Mouse (Mus musculus) erythroblast, embryonic 14.5 days (primary cell): ENCODE data around the gene Grhl1. TPM values are rescaled to one million over a fixed set of nuclear protein-coding genes. Genes with fewer than 3 reads are reported as not detected.
A peak's percentile ranks its signal among the peaks of the same experiment; 100 is the strongest.
"Not testable (repeated sequence)": the region's sequence is repeated elsewhere in the genome, so short reads cannot be mapped to it uniquely, and the experiment has no call there.

Source experiments
- H3K27me3 ChIP-seq: 2 replicates; pipeline ENCODE4 v1.6.1; 2012; ENCODE audit warnings: inconsistent platforms; ENCODE audit not compliant: control insufficient read depth
- H3K36me3 ChIP-seq: 2 replicates; pipeline ENCODE4 v1.6.1; 2012; ENCODE audit warnings: mild to moderate bottlenecking, inconsistent platforms; ENCODE audit not compliant: control insufficient read depth
- H3K4me1 ChIP-seq: 2 replicates; pipeline ENCODE4 v1.6.1; 2012; ENCODE audit warnings: inconsistent platforms; ENCODE audit not compliant: control insufficient read depth
- H3K4me3 ChIP-seq: replicated peaks from 2 replicates; pipeline ENCODE3; 2012; ENCODE audit warnings: moderate library complexity, mild to moderate bottlenecking, inconsistent platforms
- H3K9me3 ChIP-seq: 2 replicates; pipeline ENCODE4 v1.6.1; 2012; ENCODE audit warnings: low read length, inconsistent platforms, mixed read lengths; ENCODE audit not compliant: control insufficient read depth
- GATA1 ChIP-seq: IDR thresholded peaks from 2 replicates; pipeline ENCODE4 v1.6.1; 2012; ENCODE audit warnings: low read length, inconsistent platforms, mixed read lengths
- TAL1 ChIP-seq: IDR thresholded peaks from 3 replicates; pipeline ENCODE4 v1.6.1; 2012; ENCODE audit warnings: low read length, inconsistent platforms, mixed read lengths
- polyA plus RNA-seq: library from polyadenylated mRNA; stranded (reverse); fragments of >175 nt; gene quantifications from 2 replicates; pipeline ENCODE4 v1.2.3, GENCODE M21; 2012

Grhl1 gene
- 0.04 and 0.08 TPM in 2 replicates for polyA plus RNA-seq

DNA sequence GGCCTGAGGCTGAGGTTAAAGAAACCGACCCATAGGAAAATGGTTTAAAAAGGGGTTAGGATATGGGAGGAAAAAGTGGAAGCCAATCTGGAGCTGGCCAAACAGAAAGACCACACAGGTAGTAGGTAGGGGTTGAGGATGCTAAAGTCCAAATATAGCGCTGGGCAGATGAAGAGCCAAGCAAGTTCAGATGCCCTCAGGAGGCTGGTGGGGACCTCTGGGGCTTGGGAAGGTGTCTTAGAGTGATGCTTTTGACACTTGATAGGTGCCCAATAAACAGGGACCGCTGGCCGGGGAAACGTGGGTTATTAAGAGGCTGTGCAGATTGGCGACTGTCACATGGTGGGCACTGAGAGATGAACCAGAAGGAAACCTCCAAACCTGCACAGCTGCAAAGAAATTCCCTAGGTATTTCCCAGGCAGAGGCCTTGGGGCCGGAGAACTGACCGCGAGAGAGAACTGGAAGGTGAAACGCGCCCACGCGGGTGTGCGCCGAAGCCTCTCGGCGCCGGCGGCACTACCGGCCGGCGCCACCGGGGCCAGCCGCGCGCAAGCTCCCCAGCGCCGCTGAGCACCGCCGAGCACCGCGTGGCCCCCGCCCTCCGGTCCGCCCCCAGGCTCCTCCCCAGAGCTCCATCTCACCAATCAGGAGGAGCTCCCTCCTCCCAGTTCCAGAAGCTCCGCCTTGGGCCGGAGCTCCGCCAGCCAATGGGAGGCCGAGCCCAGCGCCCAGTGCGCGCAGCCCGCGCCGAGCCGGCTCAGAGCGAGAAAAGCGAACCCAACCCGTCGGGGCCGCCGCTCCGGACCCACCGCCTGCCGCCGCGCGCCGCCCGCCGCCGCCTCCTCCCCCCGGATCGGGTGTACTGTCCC lies at the start of gene Grhl1:
Grhl1 (plus strand) TSS at position 761 of the 870 bp plus-strand sequence.
- H3K27me3 ChIP-seq = peaks cover 47% of the 10 kb centered on the region
- H3K4me3 ChIP-seq = peak within 1 kb of the TSS; percentile 71
- no peak for TF ChIP-seq GATA1
- no peak for TF ChIP-seq TAL1
- peaks cover 23% of the 10 kb centered on the region for H3K4me1 ChIP-seq
- peaks cover 8% of the 10 kb centered on the region for H3K36me3 ChIP-seq
- no peaks in the 10 kb centered on the region for H3K9me3 ChIP-seq

DNA sequence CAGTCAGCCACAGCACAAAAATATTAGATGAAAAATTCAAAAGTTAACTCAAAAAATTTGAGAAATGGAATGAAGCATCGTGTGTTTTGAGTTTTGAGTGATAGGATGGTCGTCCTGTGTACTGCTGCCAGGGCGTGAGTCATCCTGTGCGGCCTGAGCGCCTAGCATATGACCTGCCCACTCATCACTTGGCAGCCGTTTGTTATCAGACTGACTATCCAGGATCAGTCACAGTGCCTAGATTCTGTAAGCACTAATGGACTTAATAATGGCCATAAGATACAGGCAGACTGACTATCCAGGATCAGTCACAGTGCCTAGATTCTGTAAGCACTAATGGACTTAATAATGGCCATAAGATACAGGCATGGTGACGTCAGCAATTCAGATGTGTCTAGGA lies 47.0 kb upstream of the Grhl1 start:
- H3K27me3 ChIP-seq, H3K9me3 ChIP-seq, H3K4me3 ChIP-seq, H3K4me1 ChIP-seq, H3K36me3 ChIP-seq: not testable (repeated sequence)

DNA sequence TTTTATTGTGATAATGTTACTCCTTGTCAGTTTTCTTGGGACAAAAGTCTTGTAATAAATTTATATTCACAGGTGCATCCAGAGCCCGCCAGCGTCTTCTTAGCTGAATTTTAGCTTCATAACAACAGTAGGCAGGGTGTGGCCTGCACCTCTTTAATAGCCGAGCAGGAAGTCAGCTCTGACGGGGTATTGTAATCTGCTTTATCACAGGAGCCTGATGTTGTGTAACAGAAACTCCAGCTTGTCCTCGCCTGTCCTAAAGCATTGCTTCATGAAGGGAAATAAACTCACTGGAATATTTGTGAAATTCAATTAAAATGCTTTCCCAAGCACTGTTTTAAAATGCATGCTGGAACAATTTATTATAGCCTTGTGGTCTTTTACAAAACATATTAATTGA lies 35.7 kb upstream of the Grhl1 start:
- H3K4me1 ChIP-seq = peaks cover 7% of the 10 kb centered on the region
- H3K4me3 ChIP-seq = no peak overlapping the region
- no peaks in the 10 kb centered on the region for H3K9me3 ChIP-seq
- no peaks in the 10 kb centered on the region for H3K27me3 ChIP-seq
- TF ChIP-seq TAL1 = no peak
- H3K36me3 ChIP-seq = no peaks in the 10 kb centered on the region; the same call in 1 of the 2 replicates

DNA sequence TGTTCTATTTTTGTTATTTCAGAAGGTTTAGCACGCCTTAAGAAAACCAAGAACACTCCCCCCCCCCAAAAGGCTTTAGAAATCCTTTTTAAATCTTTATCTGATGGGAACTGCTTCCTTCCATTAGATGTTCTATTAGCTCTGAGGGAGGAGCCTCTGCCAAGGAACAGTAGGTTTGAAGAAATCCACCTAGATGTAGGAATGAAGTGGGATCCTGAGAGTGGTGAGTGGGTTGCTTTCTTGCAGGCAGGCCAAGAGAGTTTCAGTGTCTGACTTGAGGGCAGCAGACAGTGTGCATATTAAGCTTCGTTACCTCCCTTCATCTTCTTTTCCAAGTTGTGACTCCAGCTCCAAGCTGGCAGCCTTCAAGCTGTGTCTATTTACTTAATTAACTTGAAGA lies 34.9 kb upstream of the Grhl1 start:
- Histone ChIP-seq H3K4me3 (no peak overlapping the region), H3K4me1 (peaks cover 7% of the 10 kb centered on the region), H3K27me3 (no peaks in the 10 kb centered on the region), H3K9me3 (no peaks in the 10 kb centered on the region), H3K36me3 (no peaks in the 10 kb centered on the region)
- no peak for TF ChIP-seq GATA1
- TF ChIP-seq TAL1 = no peak

DNA sequence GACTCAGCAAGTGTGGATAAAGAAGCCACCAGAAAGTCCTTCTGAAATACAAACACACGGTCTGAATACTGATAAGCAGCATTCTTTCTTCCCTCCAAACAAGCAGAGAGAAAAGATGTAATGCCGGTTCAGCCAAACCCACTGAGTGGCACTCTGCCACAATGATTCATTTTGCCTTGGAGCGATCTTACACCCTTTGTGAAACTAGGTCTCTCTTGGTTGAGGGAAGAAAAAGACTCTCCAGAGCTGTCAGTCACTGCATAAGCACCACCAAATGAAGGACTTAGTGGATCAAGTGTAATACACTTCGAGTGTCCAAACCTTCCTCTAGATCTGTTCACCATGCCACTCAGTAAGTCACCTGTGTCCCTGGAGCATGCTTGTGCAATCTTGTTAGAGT lies 34.1 kb upstream of the Grhl1 start:
- Histone ChIP-seq H3K4me1 (peaks cover 7% of the 10 kb centered on the region), H3K4me3 (no peak overlapping the region), H3K9me3 (no peaks in the 10 kb centered on the region), H3K27me3 (no peaks in the 10 kb centered on the region), H3K36me3 (no peaks in the 10 kb centered on the region)
- TF ChIP-seq TAL1 = no peak
- TF ChIP-seq GATA1 = no peak

DNA sequence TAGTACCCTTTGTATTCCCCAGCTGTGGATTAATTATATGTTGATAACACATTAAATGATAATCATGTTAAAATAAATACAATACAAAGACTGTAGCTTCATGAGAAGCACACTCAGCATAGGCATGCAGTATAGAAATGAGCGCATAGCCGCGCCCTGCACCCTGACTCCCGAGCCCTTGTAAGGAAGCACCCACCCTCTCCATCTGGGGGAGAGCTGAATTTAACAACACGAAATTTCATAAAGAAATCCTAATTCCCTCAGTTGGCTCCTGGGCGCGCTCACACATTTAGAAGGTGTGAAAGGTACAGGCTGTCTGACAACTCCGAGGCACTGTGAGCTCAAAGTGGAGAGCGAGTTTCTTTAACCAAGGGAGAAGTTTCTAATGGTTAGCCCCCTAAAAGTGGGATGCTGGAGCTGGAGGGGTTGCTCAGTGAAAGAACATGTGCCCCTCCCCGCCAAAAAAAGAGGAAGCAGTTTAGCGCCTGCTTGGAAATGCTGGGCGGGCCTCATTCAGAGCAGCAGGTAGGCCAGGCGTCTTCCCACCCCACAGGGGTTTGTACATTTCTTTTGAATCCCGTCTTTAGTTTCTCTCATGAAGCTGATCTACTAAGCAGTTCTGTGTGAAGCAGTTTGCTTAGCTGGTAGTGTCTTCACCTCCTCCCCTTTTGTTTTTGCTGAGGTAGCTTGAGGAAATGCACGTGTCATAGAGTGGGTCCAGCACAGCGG lies 30.5 kb upstream of the Grhl1 start:
- peaks cover 2% of the 10 kb centered on the region; the same call in 1 of the 2 replicates for H3K36me3 ChIP-seq
- TF ChIP-seq GATA1 (no peak), TAL1 (no peak)
- no peaks in the 10 kb centered on the region; the same call in 1 of the 2 replicates for H3K4me1 ChIP-seq
- no peaks in the 10 kb centered on the region for H3K27me3 ChIP-seq
- no peaks in the 10 kb centered on the region for H3K9me3 ChIP-seq
- H3K4me3 ChIP-seq = no peak overlapping the region

DNA sequence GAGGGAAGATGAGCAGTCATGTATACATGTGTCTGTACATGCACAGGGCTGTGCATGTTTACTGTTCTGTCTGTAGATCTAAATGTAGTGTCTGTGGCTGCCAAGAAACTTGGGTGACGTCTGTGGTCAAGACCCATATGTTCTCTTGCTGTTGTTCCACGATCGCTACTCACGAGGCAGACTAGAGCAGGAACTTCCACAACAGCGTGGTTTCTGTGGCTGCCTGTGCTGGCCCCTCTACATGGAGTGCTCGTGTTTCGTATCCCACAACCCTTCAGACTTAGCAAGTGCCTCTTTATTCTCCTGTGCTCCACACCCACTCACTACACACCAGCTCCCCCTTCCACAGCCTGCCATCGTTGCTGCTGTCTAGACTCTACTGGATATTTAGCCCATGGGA lies 24.4 kb upstream of the Grhl1 start:
- no peaks in the 10 kb centered on the region for H3K27me3 ChIP-seq
- TF ChIP-seq GATA1 (no peak), TAL1 (no peak)
- H3K4me1 ChIP-seq = no peaks in the 10 kb centered on the region
- H3K36me3 ChIP-seq = peaks cover 16% of the 10 kb centered on the region
- H3K9me3 ChIP-seq = no peaks in the 10 kb centered on the region
- no peak overlapping the region for H3K4me3 ChIP-seq

DNA sequence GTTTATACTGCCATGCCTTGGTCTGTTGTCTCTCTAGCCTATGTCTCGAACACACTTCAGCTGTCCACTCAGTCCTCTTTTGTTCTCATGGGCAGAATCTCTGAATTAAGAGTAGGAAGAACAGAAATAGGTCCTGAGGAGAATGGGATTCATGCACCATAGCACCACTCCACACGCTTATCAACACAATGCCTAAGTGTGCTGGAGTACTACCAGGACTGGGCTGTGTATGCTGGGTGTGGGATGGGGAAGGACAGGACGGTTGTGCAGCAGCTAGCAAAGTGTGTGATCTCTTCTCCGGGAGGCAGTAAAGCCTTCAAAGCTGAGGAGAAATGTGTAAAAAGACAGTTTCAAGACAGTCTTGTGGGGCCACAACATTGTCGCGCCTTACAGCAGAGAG lies 23.2 kb upstream of the Grhl1 start:
- Histone ChIP-seq H3K4me3 (no peak overlapping the region), H3K9me3 (no peaks in the 10 kb centered on the region), H3K36me3 (peaks cover 16% of the 10 kb centered on the region), H3K4me1 (no peaks in the 10 kb centered on the region), H3K27me3 (no peaks in the 10 kb centered on the region)
- TF ChIP-seq TAL1 (no peak), GATA1 (no peak)

DNA sequence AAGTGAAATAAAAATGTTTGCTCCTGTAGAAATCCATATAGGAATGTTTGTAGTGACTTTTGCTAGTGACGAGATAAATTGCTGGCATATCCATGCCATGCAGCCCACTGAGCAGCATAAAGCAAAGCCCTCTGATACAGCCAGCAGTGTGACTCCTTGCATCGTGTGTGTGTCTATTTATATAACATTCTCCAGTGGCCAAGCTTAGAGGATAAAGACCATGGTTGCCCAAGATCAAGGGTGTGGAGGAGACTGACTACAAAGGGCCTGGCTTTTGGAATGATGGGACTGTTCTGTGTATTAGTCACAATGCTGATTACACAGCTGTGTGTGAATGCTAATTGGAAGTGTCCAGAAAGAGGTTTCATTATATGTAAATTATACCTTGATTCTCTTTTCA lies 19.6 kb upstream of the Grhl1 start:
- TF ChIP-seq TAL1 (no peak), GATA1 (no peak)

More for the DNA sequence above, 19.6 kb upstream of the Grhl1 start:
- Histone ChIP-seq H3K36me3 (peaks cover 19% of the 10 kb centered on the region), H3K4me3 (no peak overlapping the region), H3K4me1 (peaks cover 4% of the 10 kb centered on the region; the same call in 1 of the 2 replicates), H3K9me3 (no peaks in the 10 kb centered on the region), H3K27me3 (no peaks in the 10 kb centered on the region)
